Mouse (Mus musculus) liver, embryonic 14.5 days (tissue): ENCODE results near the gene Sec14l4.

ENCODE experiments used
- CTCF ChIP-seq: IDR thresholded peaks from 2 replicates; pipeline ENCODE4 v1.5.1; 2016; ENCODE audit warnings: antibody characterized with exemption, low read depth, control low read depth
- EP300 ChIP-seq: IDR thresholded peaks from 2 replicates; pipeline ENCODE4 v1.6.1; 2016; ENCODE audit warnings: antibody characterized with exemption, low read depth

DNA sequence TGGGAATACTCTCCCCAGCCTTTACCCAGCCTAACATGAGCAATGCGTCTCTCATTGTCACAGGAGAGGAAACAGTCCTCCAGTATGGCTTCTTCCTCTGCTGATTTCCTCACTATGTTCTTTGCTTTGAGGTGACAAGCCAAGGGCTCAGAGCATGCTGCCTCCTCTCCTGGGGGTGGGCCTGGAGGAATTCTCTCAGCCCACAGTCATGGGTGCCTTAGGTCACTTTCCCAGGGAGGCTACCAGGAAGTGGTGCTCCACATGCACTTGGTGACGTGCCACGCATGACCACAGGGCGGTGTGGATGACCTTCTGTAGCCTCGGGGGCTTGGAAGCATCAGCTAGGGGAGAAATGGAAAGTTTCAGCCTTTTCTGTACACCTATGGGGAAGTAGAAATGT lies 35.8 kb upstream of the Sec14l4 start:
- TF ChIP-seq EP300: no peak
- TF ChIP-seq CTCF: no peak
